Mouse (Mus musculus): ENCODE results near the gene AC161166.1. TPM values are rescaled to one million over a fixed set of nuclear protein-coding genes. Genes with fewer than 3 reads are reported as not detected.
"Not testable (repeated sequence)": the region's sequence is repeated elsewhere in the genome, so short reads cannot be mapped to it uniquely, and the experiment has no call there.

Gene AC161166.1
- polyA plus RNA-seq, 1 experiment from 2014 or later: 0.38 TPM

- Histone ChIP-seq H3K9me3 (ENCODE audit: control insufficient read depth, low read length) (peaks cover 5% of the 10 kb centered on the region), H3K4me2 (ENCODE audit: low read length) (no peak overlapping the region), H3K9ac (ENCODE audit: low read length) (no peak overlapping the region), H3K27me3 (ENCODE audit: control insufficient read depth, insufficient read depth, low read length) (peaks cover 67% of the 10 kb centered on the region), H3K27ac (replicated peaks in 1 of 2; ENCODE audit: control insufficient read depth in 1 of 2, insufficient read depth in 1 of 2, low read depth in 2 of 2, low read length in 2 of 2) (no peak overlapping the region), H3K4me3 (ENCODE audit: control insufficient read depth in 1 of 2, insufficient read depth in 1 of 2, low read depth in 1 of 2, low read length in 2 of 2) (0 out of 4 replicates have a peak overlapping the region, but pooled peaks of 1 of the 2 experiments have one; percentile 34), H3K36me3 (ENCODE audit: control insufficient read depth, insufficient read depth, low read length) (no peaks in the 10 kb centered on the region), H3K4me1 (ENCODE audit: control insufficient read depth in 2 of 2, insufficient read depth in 2 of 2, low read length in 2 of 2) (peaks cover 16 to 28% of the 10 kb centered on the region in 2 experiments)
- no peak for ATAC-seq (ENCODE audit: insufficient number of reproducible peaks, insufficient read depth, low FRiP score, low read depth)
- 19% methylated on average over 7 of the region's 7 CpGs for WGBS
Measured at GRCm38 (mm10) chr7:24500929-24501328, 11.3 kb downstream of the AC161166.1 start.

GRCm38 (mm10) chr7:24499856-24500577 is 12.2 kb downstream of the AC161166.1 start:
- peaks cover 5% of the 10 kb centered on the region for H3K9me3 ChIP-seq (ENCODE audit: control insufficient read depth, low read length)
- 9% methylated on average over 43 of the region's 43 CpGs for WGBS
- peak overlapping the region; percentile 30 to 34; a peak in 3 of 4 replicates for H3K4me3 ChIP-seq (ENCODE audit: control insufficient read depth in 1 of 2, insufficient read depth in 1 of 2, low read depth in 1 of 2, low read length in 2 of 2)
- H3K27ac ChIP-seq (replicated peaks in 1 of 2; ENCODE audit: control insufficient read depth in 1 of 2, insufficient read depth in 1 of 2, low read depth in 2 of 2, low read length in 2 of 2): no peak overlapping the region
- H3K9ac ChIP-seq (ENCODE audit: low read length): peak overlapping the region; percentile 27
- H3K4me2 ChIP-seq (ENCODE audit: low read length): peak overlapping the region; percentile 66
- ATAC-seq (ENCODE audit: insufficient number of reproducible peaks, insufficient read depth, low FRiP score, low read depth): no peak
- H3K36me3 ChIP-seq (ENCODE audit: control insufficient read depth, insufficient read depth, low read length): no peaks in the 10 kb centered on the region
- H3K4me1 ChIP-seq (ENCODE audit: control insufficient read depth in 2 of 2, insufficient read depth in 2 of 2, low read length in 2 of 2): peaks cover 9 to 19% of the 10 kb centered on the region in 2 experiments; a peak in 3 of 4 replicates
- H3K27me3 ChIP-seq (ENCODE audit: control insufficient read depth, insufficient read depth, low read length): peaks cover 67% of the 10 kb centered on the region

GRCm38 (mm10) chr7:24488303-24488702 is 24.0 kb downstream of the AC161166.1 start:
- Histone ChIP-seq H3K27me3 (ENCODE audit: control insufficient read depth, insufficient read depth, low read length) (peaks cover 13% of the 10 kb centered on the region; the same call in 1 of the 2 replicates), H3K4me3 (ENCODE audit: control insufficient read depth in 1 of 2, insufficient read depth in 1 of 2, low read depth in 1 of 2, low read length in 2 of 2) (no peak overlapping the region), H3K4me2 (ENCODE audit: low read length) (no peak overlapping the region), H3K36me3 (ENCODE audit: control insufficient read depth, insufficient read depth, low read length) (no peaks in the 10 kb centered on the region), H3K9ac (ENCODE audit: low read length) (no peak overlapping the region), H3K27ac (replicated peaks in 1 of 2; ENCODE audit: control insufficient read depth in 1 of 2, insufficient read depth in 1 of 2, low read depth in 2 of 2, low read length in 2 of 2) (no peak overlapping the region), H3K9me3 (ENCODE audit: control insufficient read depth, low read length) (no peaks in the 10 kb centered on the region), H3K4me1 (ENCODE audit: control insufficient read depth in 2 of 2, insufficient read depth in 2 of 2, low read length in 2 of 2) (no peaks in the 10 kb centered on the region)
- 79% methylated on average over 8 of the region's 8 CpGs for WGBS
- ATAC-seq (ENCODE audit: insufficient number of reproducible peaks, insufficient read depth, low FRiP score, low read depth): no peak

GRCm38 (mm10) chr7:24487403-24487802 is 24.9 kb downstream of the AC161166.1 start:
- Histone ChIP-seq H3K27ac (replicated peaks in 1 of 2; ENCODE audit: control insufficient read depth in 1 of 2, insufficient read depth in 1 of 2, low read depth in 2 of 2, low read length in 2 of 2) (no peak overlapping the region), H3K27me3 (ENCODE audit: control insufficient read depth, insufficient read depth, low read length) (peaks cover 21% of the 10 kb centered on the region), H3K9me3 (ENCODE audit: control insufficient read depth, low read length) (no peaks in the 10 kb centered on the region), H3K9ac (ENCODE audit: low read length) (no peak overlapping the region), H3K4me3 (ENCODE audit: control insufficient read depth in 1 of 2, insufficient read depth in 1 of 2, low read depth in 1 of 2, low read length in 2 of 2) (no peak overlapping the region), H3K4me1 (ENCODE audit: control insufficient read depth in 2 of 2, insufficient read depth in 2 of 2, low read length in 2 of 2) (no peaks in the 10 kb centered on the region), H3K36me3 (ENCODE audit: control insufficient read depth, insufficient read depth, low read length) (no peaks in the 10 kb centered on the region), H3K4me2 (ENCODE audit: low read length) (no peak overlapping the region)
- 22% methylated on average over 3 of the region's 3 CpGs for WGBS
- no peak for ATAC-seq (ENCODE audit: insufficient number of reproducible peaks, insufficient read depth, low FRiP score, low read depth)

DNA sequence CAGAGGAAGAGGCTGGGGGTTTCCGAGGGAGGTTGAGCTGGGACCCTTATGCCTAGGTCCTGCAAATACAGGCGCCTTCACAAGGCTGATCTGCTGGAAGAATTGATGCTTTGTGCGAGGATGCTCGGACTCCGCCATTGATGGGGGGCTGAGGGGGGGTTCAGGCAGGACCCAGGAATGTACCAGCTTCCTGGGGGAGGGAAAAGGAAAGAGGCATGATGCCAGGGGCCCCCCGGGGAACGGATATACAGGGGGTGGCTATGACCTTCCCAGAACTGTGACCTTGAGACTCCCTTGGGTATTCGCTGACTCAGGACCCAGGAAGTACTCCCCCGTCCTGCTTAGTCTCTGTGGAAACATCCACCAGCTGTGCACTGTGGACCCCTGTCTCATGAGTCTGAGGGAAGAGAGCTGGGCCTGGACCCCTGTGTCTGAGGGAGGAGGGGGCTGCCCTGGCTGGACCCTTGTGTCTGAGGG is 25.6 kb downstream of the AC161166.1 start:
- 73% methylated on average over 9 of the region's 9 CpGs for WGBS
- Histone ChIP-seq H3K9ac (ENCODE audit: low read length) (no peak overlapping the region), H3K27me3 (ENCODE audit: control insufficient read depth, insufficient read depth, low read length) (peaks cover 21% of the 10 kb centered on the region), H3K36me3 (ENCODE audit: control insufficient read depth, insufficient read depth, low read length) (no peaks in the 10 kb centered on the region), H3K27ac (replicated peaks in 1 of 2; ENCODE audit: control insufficient read depth in 1 of 2, insufficient read depth in 1 of 2, low read depth in 2 of 2, low read length in 2 of 2) (no peak overlapping the region), H3K9me3 (ENCODE audit: control insufficient read depth, low read length) (no peaks in the 10 kb centered on the region), H3K4me2 (ENCODE audit: low read length) (no peak overlapping the region), H3K4me1 (ENCODE audit: control insufficient read depth in 2 of 2, insufficient read depth in 2 of 2, low read length in 2 of 2) (peaks cover 0 to 4% of the 10 kb centered on the region in 2 experiments; a peak in 1 of 4 replicates), H3K4me3 (ENCODE audit: control insufficient read depth in 1 of 2, insufficient read depth in 1 of 2, low read depth in 1 of 2, low read length in 2 of 2) (no peak overlapping the region)
- ATAC-seq (ENCODE audit: insufficient number of reproducible peaks, insufficient read depth, low FRiP score, low read depth): no peak; the same call in 1 of the 2 replicates

DNA sequence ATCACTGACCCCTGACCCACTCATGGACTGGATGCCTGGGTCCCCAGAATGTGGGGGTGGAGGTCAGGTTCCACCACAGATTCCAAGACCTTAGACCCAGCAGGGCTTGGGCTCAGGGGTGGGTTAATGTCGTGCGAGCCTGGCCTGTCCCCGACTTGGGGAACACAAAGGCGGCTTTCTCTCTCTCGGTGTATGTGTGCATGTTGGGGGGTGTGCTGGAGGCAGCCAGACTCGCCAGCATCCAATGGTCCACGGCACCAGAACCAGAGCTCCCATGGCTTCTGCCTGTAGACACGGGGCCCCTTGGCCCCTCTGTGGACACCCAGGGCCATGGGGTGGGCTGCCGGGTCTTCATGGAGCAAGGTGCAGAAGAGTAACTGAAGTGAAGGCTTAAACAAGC is 26.8 kb downstream of the AC161166.1 start:
- peaks cover 0 to 10% of the 10 kb centered on the region in 2 experiments; a peak in 1 of 4 replicates for H3K4me1 ChIP-seq (ENCODE audit: control insufficient read depth in 2 of 2, insufficient read depth in 2 of 2, low read length in 2 of 2)
- H3K36me3 ChIP-seq (ENCODE audit: control insufficient read depth, insufficient read depth, low read length): no peaks in the 10 kb centered on the region
- no peak overlapping the region for H3K4me2 ChIP-seq (ENCODE audit: low read length)
- no peak overlapping the region for H3K4me3 ChIP-seq (ENCODE audit: control insufficient read depth in 1 of 2, insufficient read depth in 1 of 2, low read depth in 1 of 2, low read length in 2 of 2)
- ATAC-seq (ENCODE audit: insufficient number of reproducible peaks, insufficient read depth, low FRiP score, low read depth): no peak
- H3K27me3 ChIP-seq (ENCODE audit: control insufficient read depth, insufficient read depth, low read length): peaks cover 33% of the 10 kb centered on the region
- H3K9ac ChIP-seq (ENCODE audit: low read length): no peak overlapping the region
- WGBS: 66% methylated on average over 9 of the region's 9 CpGs
- no peaks in the 10 kb centered on the region for H3K9me3 ChIP-seq (ENCODE audit: control insufficient read depth, low read length)
- H3K27ac ChIP-seq (replicated peaks in 1 of 2; ENCODE audit: control insufficient read depth in 1 of 2, insufficient read depth in 1 of 2, low read depth in 2 of 2, low read length in 2 of 2): no peak overlapping the region

GRCm38 (mm10) chr7:24483291-24483690 is 29.0 kb downstream of the AC161166.1 start:
- H3K4me3 ChIP-seq (ENCODE audit: control insufficient read depth in 1 of 2, insufficient read depth in 1 of 2, low read depth in 1 of 2, low read length in 2 of 2); H3K9me3 ChIP-seq (ENCODE audit: control insufficient read depth, low read length); H3K27ac ChIP-seq (replicated peaks in 1 of 2; ENCODE audit: control insufficient read depth in 1 of 2, insufficient read depth in 1 of 2, low read depth in 2 of 2, low read length in 2 of 2); H3K36me3 ChIP-seq (ENCODE audit: control insufficient read depth, insufficient read depth, low read length); H3K4me2 ChIP-seq (ENCODE audit: low read length); H3K9ac ChIP-seq (ENCODE audit: low read length); ATAC-seq (ENCODE audit: insufficient number of reproducible peaks, insufficient read depth, low FRiP score, low read depth): not testable (repeated sequence)
- H3K4me1 ChIP-seq (ENCODE audit: control insufficient read depth in 2 of 2, insufficient read depth in 2 of 2, low read length in 2 of 2): peaks cover 0 to 10% of the 10 kb centered on the region in 2 experiments; a peak in 1 of 4 replicates
- 53% methylated on average over 6 of the region's 6 CpGs for WGBS
- peaks cover 47% of the 10 kb centered on the region for H3K27me3 ChIP-seq (ENCODE audit: control insufficient read depth, insufficient read depth, low read length)
